Mouse (Mus musculus) brain, embryonic 14.5 days (tissue): ENCODE measurements around the gene Rarg.

Experiments used
- CTCF ChIP-seq: fragments of 200-500 bp; IDR thresholded peaks from 2 replicates; pipeline ENCODE4 v1.5.1; 2012; ENCODE audit warnings: inconsistent platforms, mild to moderate bottlenecking, moderate library complexity, borderline replicate concordance; ENCODE audit not compliant: insufficient read depth, insufficient read length; ENCODE audit errors: extremely low read depth
- POLR2A ChIP-seq: fragments of 200-500 bp; IDR thresholded peaks from 2 replicates; pipeline ENCODE4 v1.6.1; 2012; ENCODE audit warnings: mild to moderate bottlenecking, inconsistent platforms, borderline replicate concordance; ENCODE audit not compliant: poor library complexity, insufficient read depth, insufficient read length, severe bottlenecking; ENCODE audit errors: extremely low read depth

GRCm38 (mm10) chr15:102265548-102265947 is 8.2 kb upstream of the Rarg start:
- TF ChIP-seq CTCF (no peak), POLR2A (no peak)
